Mouse (Mus musculus): ENCODE results near the gene Myo7a.

The Myo7a gene

DNA sequence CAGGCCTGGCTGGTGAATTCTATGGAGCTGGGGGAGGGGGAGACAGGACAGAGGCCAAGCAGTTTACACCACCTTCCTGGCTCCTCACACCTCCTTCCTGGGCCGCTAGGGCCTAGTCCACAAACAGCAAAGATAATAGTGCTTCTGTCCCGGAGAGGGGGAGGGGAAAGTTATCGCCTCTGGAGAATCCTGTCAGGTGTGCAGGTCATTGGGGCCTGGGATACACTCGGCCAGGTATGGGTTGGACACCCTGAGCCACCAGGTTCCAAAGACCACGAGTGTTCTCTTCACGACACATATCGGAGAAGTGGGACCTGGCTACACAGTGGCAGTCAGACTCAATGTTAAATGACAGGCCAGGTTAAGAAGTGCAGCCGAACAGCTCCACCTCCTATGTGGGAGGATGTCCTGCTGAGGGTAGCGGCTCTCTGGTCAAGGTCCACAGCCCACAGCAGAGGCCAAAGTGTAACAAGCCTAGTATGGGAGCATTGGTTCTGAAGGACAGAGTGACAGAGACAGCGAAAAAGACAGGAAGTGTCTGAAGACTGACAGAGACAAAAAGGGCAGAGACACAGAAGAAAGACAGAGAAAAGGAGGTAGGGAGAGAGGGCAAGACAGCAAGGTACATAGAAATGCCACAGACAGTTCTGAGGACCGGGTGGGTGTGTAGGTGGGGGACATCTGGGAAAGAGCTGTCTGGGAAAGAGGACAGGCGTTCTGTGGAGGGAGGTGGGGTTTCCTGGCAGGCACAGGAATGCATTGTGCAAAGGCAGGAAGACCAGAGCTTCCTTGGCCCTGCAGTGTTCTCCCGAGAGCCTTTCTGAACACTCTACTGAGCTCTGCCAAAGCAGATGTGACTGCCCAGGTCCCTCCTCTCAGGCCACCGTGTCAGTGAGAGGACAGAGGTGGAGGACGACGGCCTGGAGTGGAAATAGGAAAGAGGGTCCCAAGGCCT, 14.6 kb downstream of the Myo7a start:
- DNase-seq (ENCODE audit: inconsistent age in 2 of 2, low spot score in 1 of 2): peak in 1 of 2 experiments; percentile 70

DNA sequence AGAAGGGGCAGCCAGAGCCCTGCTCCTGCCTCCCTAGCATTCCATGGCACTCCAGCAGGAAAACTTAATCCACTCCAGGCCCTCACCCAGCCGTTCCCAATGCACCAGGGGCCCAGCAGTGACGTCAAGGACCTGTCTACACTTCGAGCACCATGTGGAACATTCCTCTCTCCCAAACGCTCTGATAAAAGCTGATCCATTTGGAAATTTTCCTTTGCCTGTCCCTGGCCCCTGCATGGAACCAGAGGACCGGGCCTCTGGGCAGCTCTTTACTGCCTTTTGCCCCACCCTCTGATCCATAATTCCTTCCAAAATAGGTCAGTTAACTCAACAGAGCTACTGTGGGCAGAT, 15.4 kb downstream of the Myo7a start:
- DNase-seq (ENCODE audit: inconsistent age in 2 of 2, low spot score in 1 of 2): no peak

- DNase-seq (ENCODE audit: inconsistent age in 2 of 2, low spot score in 1 of 2): peak; percentile 75 to 94
Observed at GRCm38 (mm10) chr7:98103002-98103941, 16.1 kb downstream of the Myo7a start.

- DNase-seq (ENCODE audit: inconsistent age in 2 of 2, low spot score in 1 of 2): no peak
Observed at GRCm38 (mm10) chr7:98102488-98102887, 16.8 kb downstream of the Myo7a start.

DNA sequence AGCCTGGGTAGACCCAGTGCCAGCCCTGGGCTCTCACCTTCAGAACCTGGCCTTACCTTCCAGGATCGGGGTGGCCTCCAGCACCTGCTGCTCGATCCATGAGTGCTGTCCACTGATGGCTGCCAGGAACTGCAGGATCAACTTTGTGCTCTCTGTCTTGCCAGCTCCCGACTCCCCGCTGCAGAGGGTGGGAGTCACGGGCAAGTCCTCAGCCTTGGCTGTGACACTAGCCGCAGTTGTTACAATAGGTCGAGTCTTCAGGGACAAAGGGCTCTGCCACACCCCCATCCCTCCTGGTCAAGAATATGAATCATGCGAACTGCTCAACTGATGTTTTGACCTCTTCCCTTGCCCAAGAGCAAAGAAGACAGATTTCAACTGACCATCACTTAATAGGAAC, 21.8 kb downstream of the Myo7a start:
- no peak for DNase-seq (ENCODE audit: inconsistent age in 2 of 2, low spot score in 1 of 2)

GRCm38 (mm10) chr7:98095852-98096251, 23.5 kb downstream of the Myo7a start:
- no peak for DNase-seq (ENCODE audit: inconsistent age in 2 of 2, low spot score in 1 of 2)

GRCm38 (mm10) chr7:98086346-98086745, 33.0 kb downstream of the Myo7a start:
- DNase-seq (ENCODE audit: inconsistent age in 2 of 2, low spot score in 1 of 2): no peak

- peak in 1 of 2 experiments; percentile 56 for DNase-seq (ENCODE audit: inconsistent age in 2 of 2, low spot score in 1 of 2)
Observed at GRCm38 (mm10) chr7:98085314-98085713, 34.0 kb downstream of the Myo7a start.

DNA sequence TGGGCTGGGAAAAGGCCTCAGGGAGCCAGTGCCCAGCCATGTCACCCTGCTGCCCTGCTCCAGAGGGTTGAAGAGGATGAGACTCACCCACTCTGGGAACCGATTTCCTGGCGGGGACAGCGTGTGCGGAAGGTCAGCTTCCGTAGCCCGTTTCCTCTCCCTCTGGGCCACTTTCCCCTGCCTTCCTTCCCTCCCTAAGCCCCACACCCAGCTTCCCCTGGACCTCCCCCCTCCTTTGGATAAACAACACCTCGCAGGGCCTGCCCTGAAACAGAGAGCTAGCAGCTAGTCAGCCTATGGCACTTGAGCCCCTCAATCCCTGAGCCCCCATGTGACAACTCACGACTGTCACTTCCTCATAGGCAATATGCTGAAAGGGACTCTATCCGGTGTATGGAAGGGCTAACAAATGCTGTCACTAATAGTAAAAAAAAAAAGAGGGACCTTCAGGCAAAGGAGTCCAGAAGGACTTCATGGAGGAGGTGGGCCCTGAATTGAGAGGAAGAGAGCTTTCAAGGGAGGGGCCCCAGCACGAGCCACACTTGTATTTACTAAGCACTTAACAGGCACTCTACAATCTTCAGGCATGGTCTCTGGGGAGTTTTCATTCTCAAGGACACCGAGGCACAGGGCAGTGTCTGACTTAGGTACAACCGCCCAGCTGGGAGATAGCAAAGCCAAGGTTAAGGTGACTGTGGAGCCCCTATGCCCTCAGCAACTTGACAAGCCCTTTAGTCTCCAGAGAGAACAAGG, 34.6 kb downstream of the Myo7a start:
- peak in 1 of 2 experiments; percentile 54 for DNase-seq (ENCODE audit: inconsistent age in 2 of 2, low spot score in 1 of 2)

DNA sequence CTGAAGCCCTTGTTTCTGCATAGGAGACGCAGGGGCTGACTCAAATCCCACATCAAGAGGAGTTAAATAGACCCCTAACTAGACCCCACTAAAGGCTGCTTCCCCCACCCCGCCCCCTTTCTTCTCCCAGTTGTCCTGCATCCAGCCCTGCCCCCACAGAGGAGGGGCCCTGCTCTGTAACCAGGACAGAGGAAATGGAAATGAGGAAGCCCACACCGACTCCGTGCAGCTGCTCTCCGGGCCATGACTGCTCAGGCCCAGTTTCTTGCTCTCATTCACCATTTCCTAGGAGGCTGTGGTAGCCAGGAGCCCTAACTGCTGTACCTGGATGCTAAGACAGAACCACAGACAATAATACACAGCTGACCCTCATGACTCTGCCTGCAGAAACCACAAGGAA, 36.9 kb downstream of the Myo7a start:
- no peak for DNase-seq (ENCODE audit: inconsistent age in 2 of 2, low spot score in 1 of 2)

- no peak for DNase-seq (ENCODE audit: inconsistent age in 2 of 2, low spot score in 1 of 2)
Observed at GRCm38 (mm10) chr7:98077453-98077852, 41.9 kb downstream of the Myo7a start.

GRCm38 (mm10) chr7:98071620-98072019, 47.7 kb downstream of the Myo7a start:
- peak; percentile 83 to 94 for DNase-seq (ENCODE audit: inconsistent age in 2 of 2, low spot score in 1 of 2)

GRCm38 (mm10) chr7:98066229-98066628, 53.1 kb downstream of the Myo7a start:
- no peak for DNase-seq (ENCODE audit: inconsistent age in 2 of 2, low spot score in 1 of 2)

GRCm38 (mm10) chr7:98054942-98055341, 64.4 kb downstream of the Myo7a start:
- DNase-seq (ENCODE audit: inconsistent age in 2 of 2, low spot score in 1 of 2): no peak

DNA sequence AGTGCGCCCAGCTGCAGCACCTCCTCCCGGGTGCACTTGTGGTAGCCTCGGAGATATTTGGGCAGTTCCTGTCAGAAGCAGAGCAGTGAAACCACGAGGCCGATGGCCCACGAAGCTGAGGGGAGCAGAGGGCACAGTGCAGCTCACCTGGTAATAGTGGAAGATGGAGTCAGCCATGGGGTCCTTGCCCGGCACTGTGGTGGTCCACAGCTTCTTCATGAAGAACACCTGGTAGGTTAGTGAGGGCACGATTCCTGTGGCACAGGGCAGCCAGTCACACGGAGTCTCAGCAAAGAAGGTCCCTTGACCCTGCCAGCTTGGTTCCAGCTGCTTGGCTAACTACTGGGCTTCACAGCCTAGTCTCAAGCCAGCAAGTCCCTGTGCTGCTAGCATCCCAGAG, 64.9 kb downstream of the Myo7a start:
- DNase-seq (ENCODE audit: inconsistent age in 2 of 2, low spot score in 1 of 2): no peak

DNA sequence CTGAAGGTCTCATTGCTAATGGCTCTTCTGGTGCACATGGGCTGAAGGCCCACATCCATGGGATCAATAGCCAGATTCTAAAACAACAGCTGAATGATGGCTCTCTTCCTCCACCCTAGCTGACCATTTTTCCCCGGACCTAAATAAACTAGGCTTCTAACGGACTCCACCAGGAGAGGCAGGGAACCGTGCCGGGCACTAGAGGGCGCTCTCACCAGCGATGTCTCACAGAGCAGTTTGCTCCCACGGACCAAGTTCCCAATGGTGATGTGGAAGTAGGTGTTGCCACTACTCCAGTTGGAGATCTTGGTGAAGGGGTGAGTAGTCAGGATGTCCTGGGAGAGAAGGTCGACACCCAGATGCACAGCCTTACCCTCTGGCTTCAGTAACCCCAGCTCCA, 67.3 kb downstream of the Myo7a start:
- DNase-seq (ENCODE audit: inconsistent age in 2 of 2, low spot score in 1 of 2): peak; percentile 57 to 83

DNA sequence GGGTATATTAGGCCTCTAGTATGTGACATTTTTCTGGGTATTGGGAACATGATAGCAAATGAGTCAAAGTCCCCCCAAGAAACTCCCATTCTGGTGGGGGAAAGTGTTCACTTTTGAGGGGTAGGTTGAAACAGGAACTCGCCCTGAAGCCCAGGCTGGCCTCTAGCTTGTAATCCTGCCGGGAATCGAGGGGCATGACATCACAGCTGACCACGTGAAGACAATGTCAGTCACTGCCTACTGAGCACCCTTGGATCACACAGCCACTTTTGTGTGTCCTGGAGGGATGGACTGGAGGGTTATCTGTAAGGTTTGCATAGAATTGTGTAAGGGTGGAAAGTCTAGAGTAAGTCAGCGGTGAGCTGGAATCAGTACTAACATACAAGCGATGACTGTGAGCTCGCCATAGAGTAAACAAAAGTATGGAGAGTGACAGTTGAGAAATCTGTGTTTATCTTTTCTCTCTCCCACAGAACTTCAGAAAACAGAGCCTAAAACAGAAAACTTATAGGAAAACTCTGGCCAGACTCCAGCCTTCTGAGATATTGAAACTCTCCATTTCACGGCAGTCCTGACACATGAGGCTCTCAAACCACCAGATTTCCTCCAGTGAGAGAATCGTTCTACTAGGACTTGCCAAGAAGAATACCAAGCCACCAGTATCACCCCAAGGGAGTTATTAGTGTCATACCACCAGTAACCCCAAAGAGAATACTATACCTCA, 71.1 kb downstream of the Myo7a start:
- DNase-seq (ENCODE audit: inconsistent age in 2 of 2, low spot score in 1 of 2): no peak

- no peak for DNase-seq (ENCODE audit: inconsistent age in 2 of 2, low spot score in 1 of 2)
Observed at GRCm38 (mm10) chr7:98002617-98003016, 116.7 kb downstream of the Myo7a start.
